31 mouse cellular contexts compared by ENCODE assay signal in the genomic region with DNA sequence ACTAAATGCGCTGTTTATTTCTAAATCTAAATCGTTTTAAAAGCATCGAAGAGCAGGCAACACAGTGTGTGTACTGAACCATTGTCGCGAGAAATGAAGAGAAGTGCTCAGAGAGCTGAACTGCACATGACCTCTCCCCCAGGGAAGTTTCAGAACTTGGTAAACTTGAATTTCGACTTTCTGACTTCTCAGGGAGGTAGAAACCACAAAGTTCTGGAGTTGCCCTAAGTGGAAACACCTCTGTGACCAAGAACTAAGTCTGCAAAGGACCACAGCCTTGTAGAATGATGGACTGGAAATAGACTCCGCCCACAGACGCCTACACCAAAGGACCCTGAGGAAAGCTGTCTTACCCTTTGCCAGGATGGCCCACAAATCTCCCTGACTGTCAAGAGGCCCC. TPM values are rescaled to one million over a fixed set of nuclear protein-coding genes. Genes with fewer than 3 reads are reported as not detected.
DNase-seq lines count a peak whose midpoint lies in the region; ATAC-seq and TF ChIP-seq lines count a peak whose summit lies in the region.
"Had no signal": no experiment of that assay in that cellular context is flagged by ENCODE, and none has a peak within 500 bp of the region (broad histone marks: within the 10 kb centered on the region; RNA-seq: fewer than 3 reads in every experiment).

No protein-coding gene starts in this region.

- no peak overlapping the region for H3K9ac ChIP-seq in kidney, embryonic 15.5 days
- H3K9ac ChIP-seq in lung, embryonic 15.5 days, result no peak overlapping the region
- no peak overlapping the region for H3K9ac ChIP-seq in stomach, postnatal 0 days (ENCODE audit: low read length)
- H3K9ac ChIP-seq in intestine, embryonic 15.5 days, result no peak overlapping the region
- H3K9ac ChIP-seq: heart, embryonic 13.5 days; hindbrain, embryonic 14.5 days; liver, embryonic 15.5 days had no signal

- 0 out of 2 replicates have a peak, but pooled peaks cover 5% of the 10 kb centered on the region for H3K4me1 ChIP-seq in kidney, embryonic 15.5 days
- no peaks in the 10 kb centered on the region for H3K4me1 ChIP-seq in lung, embryonic 15.5 days
- no peaks in the 10 kb centered on the region for H3K4me1 ChIP-seq in stomach, postnatal 0 days (replicated peaks; ENCODE audit: control insufficient read depth, insufficient read depth)
- H3K4me1 ChIP-seq in intestine, embryonic 15.5 days (replicated peaks), result no peaks in the 10 kb centered on the region
- H3K4me1 ChIP-seq: forebrain, embryonic 10.5 days; heart, embryonic 13.5 days; liver, embryonic 15.5 days had no signal

- no peaks in the 10 kb centered on the region for H3K36me3 ChIP-seq in kidney, embryonic 15.5 days
- H3K36me3 ChIP-seq in lung, embryonic 15.5 days, result no peaks in the 10 kb centered on the region
- no peaks in the 10 kb centered on the region for H3K36me3 ChIP-seq in stomach, postnatal 0 days (ENCODE audit: control insufficient read depth, insufficient read depth, low read length)
- H3K36me3 ChIP-seq in intestine, embryonic 15.5 days, result no peaks in the 10 kb centered on the region
- H3K36me3 ChIP-seq: forebrain, embryonic 10.5 days; G1E; heart, embryonic 13.5 days; liver, embryonic 15.5 days had no signal

- WGBS in kidney, embryonic 15.5 days, result 75% methylated on average over 8 of the region's 8 CpGs
- 59% methylated on average over 8 of the region's 8 CpGs for WGBS in lung, embryonic 15.5 days
- WGBS in stomach, postnatal 0 days, result 58% methylated on average over 8 of the region's 8 CpGs
- WGBS in intestine, embryonic 15.5 days, result 78% methylated on average over 8 of the region's 8 CpGs

- DNase-seq in kidney, adult 18-20 months, result no peak
- DNase-seq in lung, postnatal 4 days, result no peak
- DNase-seq in urinary bladder, postnatal 36 days (ENCODE audit: low spot score in 2 of 2), result peak; percentile 9 to 29
- DNase-seq in urinary bladder, postnatal 4 days (ENCODE audit: low spot score in 2 of 2), result no peak
- DNase-seq in stomach, postnatal 0 days (ENCODE audit: low spot score), result no peak
- DNase-seq: adrenal gland, postnatal 10 days; cerebellum, adult 8-10 months; cerebellum, postnatal 25 days; heart, postnatal 10 days; kidney, adult 2 months; kidney, postnatal 25 days; left cerebral cortex, postnatal 4 days; midbrain, embryonic 14.5 days; thymus, adult 18-20 months; thymus, postnatal 25 days had no signal

- no peaks in the 10 kb centered on the region for H3K9me3 ChIP-seq in kidney, embryonic 15.5 days (replicated peaks)
- no peaks in the 10 kb centered on the region for H3K9me3 ChIP-seq in lung, embryonic 15.5 days
- H3K9me3 ChIP-seq in stomach, postnatal 0 days (ENCODE audit: control insufficient read depth, low read length), result no peaks in the 10 kb centered on the region
- no peaks in the 10 kb centered on the region for H3K9me3 ChIP-seq in intestine, embryonic 15.5 days
- H3K9me3 ChIP-seq: forebrain, embryonic 10.5 days; liver, embryonic 15.5 days had no signal

- TF ChIP-seq CTCF in stomach, postnatal 0 days (IDR thresholded peaks at IDR 0.05; ENCODE audit: low read depth), result no peak

- H3K4me2 ChIP-seq in kidney, embryonic 15.5 days, result no peak overlapping the region
- no peak overlapping the region for H3K4me2 ChIP-seq in lung, embryonic 15.5 days
- no peak overlapping the region for H3K4me2 ChIP-seq in stomach, postnatal 0 days (replicated peaks; ENCODE audit: low read depth)
- no peak overlapping the region for H3K4me2 ChIP-seq in intestine, embryonic 15.5 days (replicated peaks)
- H3K4me2 ChIP-seq: heart, embryonic 13.5 days; hindbrain, embryonic 14.5 days; liver, embryonic 15.5 days had no signal

- TF ChIP-seq EP300 in stomach, postnatal 0 days (optimal IDR thresholded peaks at IDR 0.05), result no peak

- peak overlapping the region; percentile 34; the same call in 1 of the 2 replicates for H3K27ac ChIP-seq in kidney, embryonic 15.5 days
- H3K27ac ChIP-seq in lung, embryonic 15.5 days, result peak overlapping the region; percentile 61
- 0 out of 2 replicates have a peak overlapping the region, but pooled peaks have one; percentile 24 for H3K27ac ChIP-seq in stomach, postnatal 0 days (replicated peaks)
- no peak overlapping the region for H3K27ac ChIP-seq in intestine, embryonic 15.5 days
- H3K27ac ChIP-seq: forebrain, embryonic 10.5 days; heart, embryonic 13.5 days; hindbrain, embryonic 14.5 days; layer of hippocampus, adult 2 months; left cerebral cortex, adult 2 months; liver, embryonic 15.5 days had no signal

- no peak overlapping the region for H3K4me3 ChIP-seq in kidney, embryonic 15.5 days (replicated peaks)
- no peak overlapping the region for H3K4me3 ChIP-seq in lung, embryonic 15.5 days
- no peak overlapping the region for H3K4me3 ChIP-seq in stomach, postnatal 0 days (ENCODE audit: low read depth, low read length)
- H3K4me3 ChIP-seq in intestine, embryonic 15.5 days (replicated peaks), result no peak overlapping the region
- H3K4me3 ChIP-seq: forebrain, embryonic 10.5 days; heart, embryonic 13.5 days; layer of hippocampus, adult 2 months; left cerebral cortex, adult 2 months; liver, embryonic 15.5 days had no signal

- ATAC-seq in kidney, embryonic 15.5 days (replicated peaks; ENCODE audit: low FRiP score), result no peak
- ATAC-seq in lung, embryonic 15.5 days (ENCODE audit: borderline replicate concordance, extremely low read depth, low FRiP score, low TSS enrichment), result no peak
- ATAC-seq in stomach, postnatal 0 days (ENCODE audit: low FRiP score, low TSS enrichment), result 0 out of 2 replicates have a peak, but pooled peaks have one; percentile 21
- ATAC-seq in intestine, embryonic 15.5 days, result no peak
- ATAC-seq: forebrain, embryonic 16.5 days had no signal

- no peaks in the 10 kb centered on the region for H3K27me3 ChIP-seq in kidney, embryonic 15.5 days
- H3K27me3 ChIP-seq in lung, embryonic 15.5 days, result no peaks in the 10 kb centered on the region
- H3K27me3 ChIP-seq in stomach, postnatal 0 days (ENCODE audit: control insufficient read depth, insufficient read depth, low read length), result no peaks in the 10 kb centered on the region
- no peaks in the 10 kb centered on the region for H3K27me3 ChIP-seq in intestine, embryonic 15.5 days (replicated peaks)
- H3K27me3 ChIP-seq: liver, embryonic 15.5 days had no signal

RNA-seq across cellular contexts. Expression of gene Krt33a, which starts 10.1 kb away (rescaled TPM):
- not detected in 2 replicates for polyA plus RNA-seq in kidney, embryonic 15.5 days (2015; fragmentation: Nextera tagmentation; extraction: Ambion mirVana)
- polyA plus RNA-seq in lung, embryonic 15.5 days (2015; fragmentation: Nextera tagmentation; extraction: Ambion mirVana), result not detected in 2 replicates
- polyA plus RNA-seq in stomach, postnatal 0 days (2015; fragmentation: Nextera tagmentation; extraction: Ambion mirVana), result 0.05 and 0.17 TPM in 2 replicates
- polyA plus RNA-seq in intestine, embryonic 15.5 days (2015; fragmentation: Nextera tagmentation; extraction: Ambion mirVana), result not detected in 2 replicates
- polyA plus RNA-seq: embryonic facial prominence, embryonic 11.5 days; forebrain, embryonic 10.5 days; forebrain, embryonic 16.5 days; G1E; heart, embryonic 13.5 days; hindbrain, embryonic 14.5 days; kidney, adult 2 months; liver, adult 2 months; liver, embryonic 15.5 days; midbrain, embryonic 14.5 days; neural tube, embryonic 14.5 days; small intestine, adult 2 months; stomach, embryonic 14.5 days had no signal

RNA-seq across cellular contexts. Expression of gene Krtap17-1, which starts 12.1 kb away (rescaled TPM):
- polyA plus RNA-seq in kidney, embryonic 15.5 days (2015; fragmentation: Nextera tagmentation; extraction: Ambion mirVana), result not detected in 2 replicates
- polyA plus RNA-seq in lung, embryonic 15.5 days (2015; fragmentation: Nextera tagmentation; extraction: Ambion mirVana), result 1.6 and 2.3 TPM in 2 replicates
- 0.25 and 0.27 TPM in 2 replicates for polyA plus RNA-seq in stomach, postnatal 0 days (2015; fragmentation: Nextera tagmentation; extraction: Ambion mirVana)
- 0.26 TPM in 1 of 2 replicates, not detected in the other for polyA plus RNA-seq in intestine, embryonic 15.5 days (2015; fragmentation: Nextera tagmentation; extraction: Ambion mirVana)
- polyA plus RNA-seq: embryonic facial prominence, embryonic 11.5 days; forebrain, embryonic 10.5 days; forebrain, embryonic 16.5 days; G1E; heart, embryonic 13.5 days; kidney, adult 2 months; liver, adult 2 months; liver, embryonic 15.5 days; midbrain, embryonic 14.5 days; small intestine, adult 2 months; stomach, embryonic 14.5 days had no signal

RNA-seq across cellular contexts. Expression of gene Krtap16-1, which starts 19.5 kb away (rescaled TPM):
- not detected in 2 replicates for polyA plus RNA-seq in kidney, embryonic 15.5 days (2015; fragmentation: Nextera tagmentation; extraction: Ambion mirVana)
- polyA plus RNA-seq in lung, embryonic 15.5 days (2015; fragmentation: Nextera tagmentation; extraction: Ambion mirVana), result not detected in 2 replicates
- polyA plus RNA-seq in stomach, postnatal 0 days (2015; fragmentation: Nextera tagmentation; extraction: Ambion mirVana), result 0.10 TPM in 1 of 2 replicates, not detected in the other
- polyA plus RNA-seq in intestine, embryonic 15.5 days (2015; fragmentation: Nextera tagmentation; extraction: Ambion mirVana), result not detected in 2 replicates
- polyA plus RNA-seq: embryonic facial prominence, embryonic 11.5 days; forebrain, embryonic 10.5 days; forebrain, embryonic 16.5 days; G1E; heart, embryonic 13.5 days; kidney, adult 2 months; liver, adult 2 months; liver, embryonic 15.5 days; midbrain, embryonic 14.5 days; small intestine, adult 2 months; stomach, embryonic 14.5 days had no signal

RNA-seq across cellular contexts. Expression of gene Krt33b, which starts 23.8 kb away (rescaled TPM):
- not detected in 2 replicates for polyA plus RNA-seq in kidney, embryonic 15.5 days (2015; fragmentation: Nextera tagmentation; extraction: Ambion mirVana)
- polyA plus RNA-seq in lung, embryonic 15.5 days (2015; fragmentation: Nextera tagmentation; extraction: Ambion mirVana), result not detected in 2 replicates
- polyA plus RNA-seq in stomach, postnatal 0 days (2015; fragmentation: Nextera tagmentation; extraction: Ambion mirVana), result 0.06 TPM in 1 of 2 replicates, not detected in the other
- 0.09 TPM in 1 of 2 replicates, not detected in the other for polyA plus RNA-seq in intestine, embryonic 15.5 days (2015; fragmentation: Nextera tagmentation; extraction: Ambion mirVana)
- polyA plus RNA-seq: embryonic facial prominence, embryonic 11.5 days; forebrain, embryonic 10.5 days; forebrain, embryonic 16.5 days; G1E; heart, embryonic 13.5 days; hindbrain, embryonic 14.5 days; kidney, adult 2 months; liver, adult 2 months; liver, embryonic 15.5 days; midbrain, embryonic 14.5 days; neural tube, embryonic 14.5 days; small intestine, adult 2 months had no signal

RNA-seq across cellular contexts. Expression of gene Krtap29-1, which starts 27.1 kb away (rescaled TPM):
- polyA plus RNA-seq in kidney, embryonic 15.5 days (2015; fragmentation: Nextera tagmentation; extraction: Ambion mirVana), result not detected in 2 replicates
- not detected in 2 replicates for polyA plus RNA-seq in lung, embryonic 15.5 days (2015; fragmentation: Nextera tagmentation; extraction: Ambion mirVana)
- not detected in 2 replicates for polyA plus RNA-seq in stomach, postnatal 0 days (2015; fragmentation: Nextera tagmentation; extraction: Ambion mirVana)
- polyA plus RNA-seq in intestine, embryonic 15.5 days (2015; fragmentation: Nextera tagmentation; extraction: Ambion mirVana), result not detected in 2 replicates
- polyA plus RNA-seq: embryonic facial prominence, embryonic 11.5 days; forebrain, embryonic 10.5 days; forebrain, embryonic 16.5 days; G1E; heart, embryonic 13.5 days; hindbrain, embryonic 14.5 days; kidney, adult 2 months; liver, adult 2 months; liver, embryonic 15.5 days; midbrain, embryonic 14.5 days; neural tube, embryonic 14.5 days; small intestine, adult 2 months; stomach, embryonic 14.5 days had no signal

Comparison
In these comparisons a context has a peak if more than half of its experiments do, and no peak if none do; other contexts are left out.
1. DNase-seq: peak in urinary bladder, postnatal 36 days (2 of 2); none in kidney, adult 18-20 months (single experiment), lung, postnatal 4 days (0 of 2), urinary bladder, postnatal 4 days (0 of 2) and stomach, postnatal 0 days (single experiment).